Mouse (Mus musculus): ENCODE data around the gene Zfp853. TPM values are rescaled to one million over a fixed set of nuclear protein-coding genes. Genes with fewer than 3 reads are reported as not detected.

The Zfp853 gene
- polyA plus RNA-seq, 1 experiment = 1.2 TPM

- Histone ChIP-seq H3K9ac (ENCODE audit: low read depth, poor library complexity, severe bottlenecking) (no peak overlapping the region), H3K9me3 (replicated peaks; ENCODE audit: control insufficient read depth, insufficient read depth, low read length, poor library complexity, severe bottlenecking) (no peaks in the 10 kb centered on the region), H3K36me3 (ENCODE audit: control insufficient read depth, insufficient read depth, low read length, poor library complexity, severe bottlenecking) (no peaks in the 10 kb centered on the region), H3K27ac (ENCODE audit: insufficient read depth, low read length) (no peak overlapping the region), H3K27me3 (ENCODE audit: control insufficient read depth, insufficient read depth, low read length, poor library complexity, severe bottlenecking) (peaks cover 4% of the 10 kb centered on the region), H3K4me1 (ENCODE audit: control insufficient read depth, insufficient read depth, low read length) (no peaks in the 10 kb centered on the region), H3K4me3 (ENCODE audit: low read depth, low read length) (no peak overlapping the region)
- TF ChIP-seq CTCF (IDR thresholded peaks at IDR 0.05; ENCODE audit: low read depth, low read length) (no peak), POLR2A (IDR thresholded peaks at IDR 0.05; ENCODE audit: insufficient read depth, low read length) (no peak), EP300 (IDR thresholded peaks at IDR 0.05; ENCODE audit: insufficient read depth, low read depth, low read length) (no peak)
Observed at GRCm38 (mm10) chr5:143289299-143289698, 4.1 kb downstream of the Zfp853 start.

GRCm38 (mm10) chr5:143288378-143288911, 5.0 kb downstream of the Zfp853 start:
- Histone ChIP-seq H3K27ac (ENCODE audit: insufficient read depth, low read length) (no peak overlapping the region), H3K27me3 (ENCODE audit: control insufficient read depth, insufficient read depth, low read length, poor library complexity, severe bottlenecking) (peaks cover 3% of the 10 kb centered on the region), H3K36me3 (ENCODE audit: control insufficient read depth, insufficient read depth, low read length, poor library complexity, severe bottlenecking) (no peaks in the 10 kb centered on the region), H3K9ac (ENCODE audit: low read depth, poor library complexity, severe bottlenecking) (peak overlapping the region; percentile 34; the same call in 1 of the 2 replicates), H3K9me3 (replicated peaks; ENCODE audit: control insufficient read depth, insufficient read depth, low read length, poor library complexity, severe bottlenecking) (no peaks in the 10 kb centered on the region), H3K4me1 (ENCODE audit: control insufficient read depth, insufficient read depth, low read length) (no peaks in the 10 kb centered on the region), H3K4me3 (ENCODE audit: low read depth, low read length) (peak overlapping the region; percentile 38)
- no peak for TF ChIP-seq POLR2A (IDR thresholded peaks at IDR 0.05; ENCODE audit: insufficient read depth, low read length)
- no peak for TF ChIP-seq EP300 (IDR thresholded peaks at IDR 0.05; ENCODE audit: insufficient read depth, low read depth, low read length)
- no peak for TF ChIP-seq CTCF (IDR thresholded peaks at IDR 0.05; ENCODE audit: low read depth, low read length)

DNA sequence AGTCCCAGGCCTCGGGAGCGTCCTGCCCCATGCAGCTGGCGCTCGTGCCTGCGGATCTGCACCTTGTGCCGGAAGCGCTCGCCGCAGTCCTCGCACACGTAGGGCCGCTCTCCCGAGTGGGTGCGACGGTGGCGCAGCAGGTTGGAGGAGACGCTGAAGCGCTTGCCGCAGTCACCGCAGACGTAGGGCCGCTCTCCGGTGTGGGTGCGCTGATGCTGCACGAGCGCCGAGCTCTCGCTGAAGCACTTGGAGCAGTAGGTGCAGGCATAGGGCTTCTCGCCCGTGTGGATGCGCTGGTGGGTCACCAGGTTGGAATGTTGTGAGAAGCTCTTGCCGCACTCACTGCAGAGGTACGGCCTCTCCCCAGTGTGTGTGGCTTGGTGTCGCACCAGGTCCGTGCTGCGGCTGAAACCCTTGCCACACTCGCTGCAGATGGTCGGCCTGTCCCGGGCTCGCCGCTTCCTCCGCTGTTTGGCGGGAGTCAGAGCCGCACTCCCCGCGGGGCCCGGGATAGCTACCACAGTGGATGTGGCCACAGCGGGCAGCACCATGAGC, 5.6 kb downstream of the Zfp853 start:
- Histone ChIP-seq H3K4me1 (ENCODE audit: control insufficient read depth, insufficient read depth, low read length) (no peaks in the 10 kb centered on the region), H3K27me3 (ENCODE audit: control insufficient read depth, insufficient read depth, low read length, poor library complexity, severe bottlenecking) (no peaks in the 10 kb centered on the region), H3K36me3 (ENCODE audit: control insufficient read depth, insufficient read depth, low read length, poor library complexity, severe bottlenecking) (no peaks in the 10 kb centered on the region), H3K9ac (ENCODE audit: low read depth, poor library complexity, severe bottlenecking) (peak overlapping the region; percentile 34), H3K9me3 (replicated peaks; ENCODE audit: control insufficient read depth, insufficient read depth, low read length, poor library complexity, severe bottlenecking) (no peaks in the 10 kb centered on the region), H3K27ac (ENCODE audit: insufficient read depth, low read length) (no peak overlapping the region), H3K4me3 (ENCODE audit: low read depth, low read length) (peak overlapping the region; percentile 38)
- no peak for TF ChIP-seq EP300 (IDR thresholded peaks at IDR 0.05; ENCODE audit: insufficient read depth, low read depth, low read length)

DNA sequence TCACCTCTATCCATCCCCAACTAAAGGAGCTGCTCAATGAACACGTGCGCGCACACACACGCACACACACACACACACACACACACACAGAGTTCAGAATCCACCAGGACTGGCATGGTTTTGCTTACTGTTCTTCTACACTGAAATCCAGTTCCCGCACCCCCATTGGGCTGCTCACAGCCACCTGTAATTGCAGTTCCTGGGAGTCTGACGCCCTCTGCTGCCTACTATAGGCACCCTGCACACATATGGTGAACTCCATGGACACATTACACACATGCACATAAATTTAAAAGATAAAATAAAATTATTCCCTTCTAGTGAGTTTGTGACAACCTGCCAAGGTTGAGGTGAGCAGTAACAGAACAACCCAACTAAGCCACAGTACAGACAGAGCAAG, 8.7 kb downstream of the Zfp853 start:
- H3K27ac ChIP-seq (ENCODE audit: insufficient read depth, low read length) = no peak overlapping the region
- H3K36me3 ChIP-seq (ENCODE audit: control insufficient read depth, insufficient read depth, low read length, poor library complexity, severe bottlenecking) = no peaks in the 10 kb centered on the region
- H3K9me3 ChIP-seq (replicated peaks; ENCODE audit: control insufficient read depth, insufficient read depth, low read length, poor library complexity, severe bottlenecking) = no peaks in the 10 kb centered on the region
- no peak for TF ChIP-seq POLR2A (IDR thresholded peaks at IDR 0.05; ENCODE audit: insufficient read depth, low read length)
- peak; percentile 78 for TF ChIP-seq CTCF (IDR thresholded peaks at IDR 0.05; ENCODE audit: low read depth, low read length)
- H3K4me3 ChIP-seq (ENCODE audit: low read depth, low read length) = no peak overlapping the region
- H3K4me1 ChIP-seq (ENCODE audit: control insufficient read depth, insufficient read depth, low read length) = no peaks in the 10 kb centered on the region
- H3K9ac ChIP-seq (ENCODE audit: low read depth, poor library complexity, severe bottlenecking) = no peak overlapping the region
- no peaks in the 10 kb centered on the region for H3K27me3 ChIP-seq (ENCODE audit: control insufficient read depth, insufficient read depth, low read length, poor library complexity, severe bottlenecking)

DNA sequence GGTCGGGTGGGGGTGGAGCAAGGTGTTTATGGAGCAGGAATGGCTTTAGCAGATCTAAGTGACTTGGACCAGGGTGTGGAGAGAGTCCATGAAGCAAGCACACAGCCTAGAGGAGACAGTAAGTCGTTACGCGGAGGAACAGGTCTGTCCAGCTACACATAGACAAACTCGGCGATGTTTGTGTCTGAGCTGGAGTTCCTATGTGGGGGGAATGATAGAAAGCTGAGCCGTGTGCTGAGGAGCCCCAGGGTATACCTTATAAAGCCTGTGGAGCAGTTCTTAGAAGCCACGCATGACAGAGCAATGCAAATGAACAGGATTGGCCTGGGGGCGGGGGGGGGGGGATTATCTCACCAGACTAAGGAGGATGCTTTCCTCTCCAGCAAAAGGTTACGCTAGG, 14.2 kb downstream of the Zfp853 start:
- H3K9me3 ChIP-seq (replicated peaks; ENCODE audit: control insufficient read depth, insufficient read depth, low read length, poor library complexity, severe bottlenecking) = no peaks in the 10 kb centered on the region
- no peaks in the 10 kb centered on the region for H3K36me3 ChIP-seq (ENCODE audit: control insufficient read depth, insufficient read depth, low read length, poor library complexity, severe bottlenecking)
- TF ChIP-seq POLR2A (IDR thresholded peaks at IDR 0.05; ENCODE audit: insufficient read depth, low read length) = no peak
- TF ChIP-seq EP300 (IDR thresholded peaks at IDR 0.05; ENCODE audit: insufficient read depth, low read depth, low read length) = no peak
- no peak for TF ChIP-seq CTCF (IDR thresholded peaks at IDR 0.05; ENCODE audit: low read depth, low read length)
- H3K27me3 ChIP-seq (ENCODE audit: control insufficient read depth, insufficient read depth, low read length, poor library complexity, severe bottlenecking) = no peaks in the 10 kb centered on the region
- H3K27ac ChIP-seq (ENCODE audit: insufficient read depth, low read length) = no peak overlapping the region
- H3K4me1 ChIP-seq (ENCODE audit: control insufficient read depth, insufficient read depth, low read length) = no peaks in the 10 kb centered on the region
- H3K4me3 ChIP-seq (ENCODE audit: low read depth, low read length) = no peak overlapping the region
- no peak overlapping the region for H3K9ac ChIP-seq (ENCODE audit: low read depth, poor library complexity, severe bottlenecking)

GRCm38 (mm10) chr5:143275761-143276160, 17.7 kb downstream of the Zfp853 start:
- Histone ChIP-seq H3K27me3 (ENCODE audit: control insufficient read depth, insufficient read depth, low read length, poor library complexity, severe bottlenecking) (no peaks in the 10 kb centered on the region), H3K4me1 (ENCODE audit: control insufficient read depth, insufficient read depth, low read length) (no peaks in the 10 kb centered on the region), H3K27ac (ENCODE audit: insufficient read depth, low read length) (no peak overlapping the region), H3K9ac (ENCODE audit: low read depth, poor library complexity, severe bottlenecking) (no peak overlapping the region), H3K36me3 (ENCODE audit: control insufficient read depth, insufficient read depth, low read length, poor library complexity, severe bottlenecking) (no peaks in the 10 kb centered on the region), H3K4me3 (ENCODE audit: low read depth, low read length) (no peak overlapping the region), H3K9me3 (replicated peaks; ENCODE audit: control insufficient read depth, insufficient read depth, low read length, poor library complexity, severe bottlenecking) (no peaks in the 10 kb centered on the region)
- no peak for TF ChIP-seq EP300 (IDR thresholded peaks at IDR 0.05; ENCODE audit: insufficient read depth, low read depth, low read length)
- no peak for TF ChIP-seq POLR2A (IDR thresholded peaks at IDR 0.05; ENCODE audit: insufficient read depth, low read length)
- no peak for TF ChIP-seq CTCF (IDR thresholded peaks at IDR 0.05; ENCODE audit: low read depth, low read length)

Data from ES-Bruce4 (cell line).